Mouse (Mus musculus): ENCODE measurements around the gene Ppan. TPM values are rescaled to one million over a fixed set of nuclear protein-coding genes. Genes with fewer than 3 reads are reported as not detected.

Gene Ppan
- total RNA-seq, 2 experiments from 2014 or later, result 39.8 to 41.1 TPM

GRCm38 (mm10) chr9:20878041-20878709 is 9.8 kb upstream of the Ppan start:
- DNase-seq (ENCODE audit: low spot score in 2 of 2), result peak; percentile 98 to 99

- DNase-seq (ENCODE audit: low spot score in 2 of 2), result peak; percentile 45 to 47
These were observed 9.3 kb upstream of the Ppan start for GRCm38 (mm10) chr9:20878710-20879065.

- no peak for DNase-seq (ENCODE audit: low spot score in 2 of 2)
These were observed 8.7 kb upstream of the Ppan start, which contains the start of gene Angptl6 for GRCm38 (mm10) chr9:20879097-20879792. Gene Angptl6 (minus strand): TSS chr9:20879727.

- DNase-seq (ENCODE audit: low spot score in 2 of 2), result no peak
These were observed 1.4 kb upstream of the Ppan start for GRCm38 (mm10) chr9:20886563-20886962.

- DNase-seq (ENCODE audit: low spot score in 2 of 2), result no peak
These were observed 784 bp upstream of the Ppan start for GRCm38 (mm10) chr9:20887191-20887590.

- no peak for DNase-seq (ENCODE audit: low spot score in 2 of 2)
These were observed 401 bp downstream of the Ppan start for GRCm38 (mm10) chr9:20888386-20888765.

- no peak for DNase-seq (ENCODE audit: low spot score in 2 of 2)
These were observed 1.5 kb downstream of the Ppan start for GRCm38 (mm10) chr9:20889185-20890141.

- DNase-seq (ENCODE audit: low spot score in 2 of 2), result no peak
These were observed 2.4 kb downstream of the Ppan start for GRCm38 (mm10) chr9:20890411-20890810.

- no peak for DNase-seq (ENCODE audit: low spot score in 2 of 2)
These were observed 3.5 kb downstream of the Ppan start for GRCm38 (mm10) chr9:20891339-20892103.

- DNase-seq (ENCODE audit: low spot score in 2 of 2), result no peak
These were observed 4.2 kb downstream of the Ppan start for GRCm38 (mm10) chr9:20892104-20892653.

GRCm38 (mm10) chr9:20893069-20893468 is 5.1 kb downstream of the Ppan start:
- no peak for DNase-seq (ENCODE audit: low spot score in 2 of 2)

- DNase-seq (ENCODE audit: low spot score in 2 of 2), result no peak
These were observed 5.8 kb downstream of the Ppan start for GRCm38 (mm10) chr9:20893590-20894343.

GRCm38 (mm10) chr9:20894629-20895028 is 6.7 kb downstream of the Ppan start:
- DNase-seq (ENCODE audit: low spot score in 2 of 2), result no peak

- no peak for DNase-seq (ENCODE audit: low spot score in 2 of 2)
These were observed 7.4 kb downstream of the Ppan start for GRCm38 (mm10) chr9:20895382-20895781.

GRCm38 (mm10) chr9:20897736-20898510 is 9.9 kb downstream of the Ppan start:
- no peak for DNase-seq (ENCODE audit: low spot score in 2 of 2)

GRCm38 (mm10) chr9:20898511-20899073 is 10.6 kb downstream of the Ppan start, which contains the start of gene Eif3g:
Gene Eif3g (minus strand): TSS chr9:20898623.
- peak; percentile 91 to 93 for DNase-seq (ENCODE audit: low spot score in 2 of 2)

- DNase-seq (ENCODE audit: low spot score in 2 of 2), result no peak
These were observed 13.6 kb downstream of the Ppan start for GRCm38 (mm10) chr9:20901466-20902173.

- DNase-seq (ENCODE audit: low spot score in 2 of 2), result no peak
These were observed 14.2 kb downstream of the Ppan start for GRCm38 (mm10) chr9:20902174-20902491.
